Mouse (Mus musculus) megakaryocyte, embryonic 14.5 days (primary cell): Measurements from ENCODE around the gene Mre11a. TPM values are rescaled to one million over a fixed set of nuclear protein-coding genes. Genes with fewer than 3 reads are reported as not detected.

Experiments used
- H3K27me3 ChIP-seq: replicated peaks from 2 replicates; pipeline ENCODE3; 2012; ENCODE audit warnings: inconsistent platforms
- H3K36me3 ChIP-seq: replicated peaks from 2 replicates; pipeline ENCODE3; 2012; ENCODE audit warnings: low read length, inconsistent platforms, mixed read lengths
- H3K4me1 ChIP-seq: 2 replicates; pipeline ENCODE4 v1.6.1; 2012; ENCODE audit warnings: inconsistent platforms
- H3K4me3 ChIP-seq: replicated peaks from 2 replicates; pipeline ENCODE3; 2012; ENCODE audit warnings: moderate library complexity, mild to moderate bottlenecking, inconsistent platforms
- H3K9me3 ChIP-seq: 2 replicates; pipeline ENCODE4 v1.6.1; 2012; ENCODE audit warnings: inconsistent platforms
- FLI1 ChIP-seq: IDR thresholded peaks from 2 replicates; pipeline ENCODE4 v1.6.1; 2012; ENCODE audit warnings: low read length, inconsistent platforms, mixed read lengths
- GATA1 ChIP-seq: IDR thresholded peaks from 3 replicates; pipeline ENCODE4 v1.6.1; 2012; ENCODE audit warnings: mixed read lengths, low read length, inconsistent platforms, borderline replicate concordance
- polyA plus RNA-seq: library from polyadenylated mRNA; stranded (reverse); fragments of >175 nt; gene quantifications from 2 replicates; pipeline ENCODE4 v1.2.3, GENCODE M21; 2012; ENCODE audit warnings: low replicate concordance; ENCODE audit not compliant: insufficient read depth

Mre11a gene
- polyA plus RNA-seq, 1 experiment, result 2.8 TPM

DNA sequence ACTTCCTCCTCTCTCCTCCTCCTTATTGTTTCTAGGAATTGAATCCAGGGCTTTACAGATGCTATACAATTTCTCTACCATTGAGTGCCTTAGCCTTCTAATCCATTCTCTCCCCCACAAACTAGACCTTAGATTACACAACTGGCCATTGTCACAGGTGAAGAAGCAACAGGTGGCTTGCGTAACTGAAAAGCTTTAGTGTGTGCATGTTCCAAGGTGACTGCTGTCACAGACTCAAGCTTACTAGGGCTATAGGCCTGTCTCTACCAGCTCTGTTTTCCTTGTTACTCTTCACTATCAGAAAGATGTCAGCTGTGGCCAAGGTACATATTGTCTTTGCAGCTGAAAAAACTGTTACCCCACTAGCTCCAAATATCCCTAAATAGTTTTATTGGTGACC, 22.3 kb downstream of the Mre11a start:
- Histone ChIP-seq H3K27me3 (no peaks in the 10 kb centered on the region), H3K9me3 (no peaks in the 10 kb centered on the region), H3K4me3 (no peak overlapping the region), H3K4me1 (0 out of 2 replicates have a peak, but pooled peaks cover 4% of the 10 kb centered on the region), H3K36me3 (peaks cover 93% of the 10 kb centered on the region)
- TF ChIP-seq GATA1 (no peak), FLI1 (no peak)

DNA sequence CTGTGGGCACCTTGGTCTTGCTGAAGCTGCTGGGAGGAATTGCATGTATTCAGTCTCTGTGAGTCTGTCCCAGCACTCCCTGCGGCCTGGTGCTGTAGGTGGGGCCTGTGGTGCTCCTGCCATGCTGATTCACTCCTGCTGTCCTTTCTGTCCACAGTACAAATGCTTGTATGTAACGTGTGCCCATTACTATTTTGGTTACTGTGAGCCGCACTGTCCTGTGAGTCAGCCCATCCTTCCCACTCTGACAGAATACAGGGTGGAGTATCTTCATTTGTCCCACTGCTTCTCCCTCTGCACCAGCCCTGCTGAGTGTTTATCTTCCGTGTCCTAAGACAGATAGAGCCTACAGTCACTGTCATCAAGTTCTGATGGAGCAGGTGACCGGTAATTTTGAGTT, 25.7 kb downstream of the Mre11a start:
- Histone ChIP-seq H3K4me1 (peaks cover 10% of the 10 kb centered on the region), H3K36me3 (peaks cover 93% of the 10 kb centered on the region), H3K4me3 (no peak overlapping the region), H3K9me3 (no peaks in the 10 kb centered on the region), H3K27me3 (no peaks in the 10 kb centered on the region)
- TF ChIP-seq FLI1 (no peak), GATA1 (no peak)

DNA sequence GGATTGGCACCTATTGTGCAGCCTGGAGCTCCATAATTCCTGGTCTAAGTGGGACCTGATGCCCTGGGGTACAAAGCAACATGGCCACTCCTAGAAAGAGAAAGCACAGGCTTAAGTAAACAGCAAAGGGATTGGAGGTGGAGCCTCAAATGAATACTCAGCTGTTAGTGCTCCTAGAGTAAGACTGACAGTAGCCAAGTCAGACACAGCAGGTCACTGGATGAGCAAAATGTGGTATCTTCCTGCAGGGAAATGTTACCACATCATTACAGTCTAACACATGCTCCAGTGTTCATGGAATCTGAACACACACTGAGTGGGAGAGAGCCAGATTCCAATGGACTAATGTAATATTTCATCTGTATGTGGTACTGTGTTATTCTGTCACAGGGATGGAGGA, 36.9 kb downstream of the Mre11a start:
- Histone ChIP-seq H3K4me3 (no peak overlapping the region), H3K9me3 (no peaks in the 10 kb centered on the region), H3K4me1 (no peaks in the 10 kb centered on the region), H3K36me3 (peaks cover 93% of the 10 kb centered on the region), H3K27me3 (no peaks in the 10 kb centered on the region)
- TF ChIP-seq FLI1, result no peak
- TF ChIP-seq GATA1, result no peak

DNA sequence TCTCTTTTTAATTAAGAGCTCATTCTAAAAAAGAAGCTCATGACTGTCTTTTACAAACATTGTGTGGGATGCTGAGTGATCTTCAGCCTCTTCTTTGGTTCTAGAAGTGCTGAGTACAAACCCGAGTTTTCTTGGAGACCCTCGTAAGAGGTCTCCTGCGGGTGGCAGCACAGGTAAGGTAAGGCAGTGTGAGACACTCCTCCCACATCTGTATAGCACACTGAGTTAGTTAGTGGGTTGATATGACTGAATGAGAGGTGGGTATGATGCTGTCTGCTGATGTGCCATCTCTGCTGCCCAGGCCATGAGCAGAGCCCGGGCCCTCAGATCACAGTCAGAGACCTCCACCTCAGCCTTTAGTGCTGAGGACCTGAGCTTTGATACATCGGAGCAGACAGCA, 40.4 kb downstream of the Mre11a start:
- H3K36me3 ChIP-seq, result peaks cover 86% of the 10 kb centered on the region
- no peak overlapping the region for H3K4me3 ChIP-seq
- H3K27me3 ChIP-seq, result no peaks in the 10 kb centered on the region
- H3K4me1 ChIP-seq, result peaks cover 7% of the 10 kb centered on the region; the same call in 1 of the 2 replicates
- no peaks in the 10 kb centered on the region for H3K9me3 ChIP-seq
- TF ChIP-seq FLI1 (no peak), GATA1 (no peak)

DNA sequence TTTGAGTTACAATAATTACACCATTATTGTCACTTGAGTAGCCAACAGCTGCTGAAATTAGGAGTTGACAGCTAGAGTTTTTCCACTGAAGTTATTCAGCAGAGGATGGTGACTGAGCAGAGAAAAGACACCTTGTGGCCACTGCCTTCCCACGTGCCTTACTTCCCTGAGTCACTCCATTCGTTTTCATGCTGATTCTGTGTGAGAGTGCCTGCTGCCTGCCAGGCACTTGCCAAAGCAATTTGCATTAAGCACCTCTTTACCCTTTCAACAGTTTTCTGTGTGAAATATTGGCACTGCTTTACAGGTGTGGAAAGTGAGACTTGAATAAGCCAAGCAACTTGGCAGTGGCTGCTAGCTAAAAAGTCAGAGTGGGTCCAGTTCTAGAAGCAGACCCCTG, 43.4 kb downstream of the Mre11a start:
- Histone ChIP-seq H3K36me3 (peaks cover 86% of the 10 kb centered on the region), H3K9me3 (no peaks in the 10 kb centered on the region), H3K27me3 (no peaks in the 10 kb centered on the region), H3K4me1 (peaks cover 7% of the 10 kb centered on the region; the same call in 1 of the 2 replicates), H3K4me3 (no peak overlapping the region)
- TF ChIP-seq FLI1, result no peak
- TF ChIP-seq GATA1, result no peak

DNA sequence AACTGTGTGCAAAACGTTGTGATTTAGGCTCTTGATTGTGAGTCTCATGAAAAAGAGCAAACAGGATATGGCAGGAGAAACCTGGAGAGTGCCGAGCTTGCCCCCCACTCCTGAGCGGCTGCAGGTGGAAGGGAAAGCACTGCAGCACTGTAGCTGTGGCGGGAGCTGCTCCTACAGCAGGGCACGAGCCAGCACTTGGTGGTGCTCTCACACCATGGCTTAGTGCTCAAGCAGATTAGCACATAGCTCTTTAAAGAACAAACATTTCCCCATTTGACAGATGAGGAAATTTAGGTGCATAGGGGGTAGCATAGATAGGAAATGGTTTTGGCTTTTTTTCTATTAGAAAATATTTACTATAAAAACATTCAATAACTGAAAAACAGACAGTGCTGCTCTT, 47.6 kb downstream of the Mre11a start:
- H3K9me3 ChIP-seq, result no peaks in the 10 kb centered on the region
- peaks cover 89% of the 10 kb centered on the region for H3K36me3 ChIP-seq
- no peak overlapping the region for H3K4me3 ChIP-seq
- no peak for TF ChIP-seq FLI1
- no peak for TF ChIP-seq GATA1
- H3K4me1 ChIP-seq, result peaks cover 7% of the 10 kb centered on the region; the same call in 1 of the 2 replicates
- no peaks in the 10 kb centered on the region for H3K27me3 ChIP-seq

DNA sequence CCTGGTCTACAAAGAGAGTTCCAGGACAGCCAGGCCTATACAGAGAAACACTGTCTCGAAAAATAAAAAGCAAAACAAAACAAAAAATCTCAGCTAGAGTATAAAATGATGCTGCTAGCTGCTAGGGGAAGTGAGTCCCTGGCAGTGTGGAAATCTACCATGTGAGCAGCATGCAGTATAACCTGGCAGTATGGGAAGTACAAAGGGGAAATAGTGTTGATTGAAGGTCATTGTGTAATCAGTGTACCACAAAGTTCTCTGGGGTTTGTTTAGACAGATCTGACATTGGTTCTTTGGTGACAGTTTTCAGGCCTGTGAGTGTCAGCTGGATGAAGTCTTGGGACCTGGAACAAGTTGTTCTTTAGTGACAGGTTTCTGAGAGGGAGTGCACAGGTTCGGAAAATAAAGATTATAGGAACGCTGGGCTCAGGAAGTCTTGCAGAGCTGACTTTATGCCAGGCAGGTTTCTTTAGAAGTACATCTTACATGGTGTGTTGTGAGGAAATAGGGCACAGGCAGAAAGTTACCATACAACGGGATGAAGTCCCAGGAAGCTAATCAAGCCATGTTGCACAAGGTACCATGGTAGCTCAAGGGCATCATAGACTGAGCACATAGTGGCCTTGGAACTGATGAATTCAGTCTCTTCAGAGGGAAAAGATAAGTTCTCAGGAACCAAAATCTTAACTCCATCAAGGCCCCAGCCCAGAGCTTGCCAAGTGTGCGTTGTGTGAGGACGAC, 51.1 kb downstream of the Mre11a start:
- H3K27me3 ChIP-seq, result no peaks in the 10 kb centered on the region
- H3K4me1 ChIP-seq, result no peaks in the 10 kb centered on the region
- H3K36me3 ChIP-seq, result peaks cover 71% of the 10 kb centered on the region
- H3K4me3 ChIP-seq, result no peak overlapping the region
- TF ChIP-seq GATA1, result no peak
- H3K9me3 ChIP-seq, result no peaks in the 10 kb centered on the region

DNA sequence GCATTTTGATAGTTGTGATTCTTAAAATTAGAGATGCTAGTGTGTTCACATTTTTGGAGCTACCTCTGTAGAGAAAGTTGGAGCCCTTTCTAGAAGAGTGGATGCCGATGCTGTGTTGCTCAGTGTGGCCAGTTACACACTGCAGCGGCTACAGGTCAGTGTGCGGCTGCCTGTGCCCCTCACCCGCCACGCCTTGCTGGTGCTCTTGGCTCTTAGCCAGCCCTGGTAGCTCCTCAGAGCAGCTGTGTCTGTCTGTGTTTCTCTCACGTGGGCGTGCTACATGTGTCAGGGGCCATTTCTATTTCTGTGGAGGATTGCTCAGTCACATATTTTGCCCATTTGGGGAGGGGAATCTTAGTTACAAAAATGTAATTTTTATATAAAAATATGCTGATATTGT, 55.1 kb downstream of the Mre11a start:
- Histone ChIP-seq H3K9me3 (no peaks in the 10 kb centered on the region), H3K36me3 (peaks cover 38% of the 10 kb centered on the region), H3K4me3 (no peak overlapping the region), H3K27me3 (no peaks in the 10 kb centered on the region), H3K4me1 (peaks cover 5% of the 10 kb centered on the region; the same call in 1 of the 2 replicates)
- TF ChIP-seq FLI1 (no peak), GATA1 (no peak)

DNA sequence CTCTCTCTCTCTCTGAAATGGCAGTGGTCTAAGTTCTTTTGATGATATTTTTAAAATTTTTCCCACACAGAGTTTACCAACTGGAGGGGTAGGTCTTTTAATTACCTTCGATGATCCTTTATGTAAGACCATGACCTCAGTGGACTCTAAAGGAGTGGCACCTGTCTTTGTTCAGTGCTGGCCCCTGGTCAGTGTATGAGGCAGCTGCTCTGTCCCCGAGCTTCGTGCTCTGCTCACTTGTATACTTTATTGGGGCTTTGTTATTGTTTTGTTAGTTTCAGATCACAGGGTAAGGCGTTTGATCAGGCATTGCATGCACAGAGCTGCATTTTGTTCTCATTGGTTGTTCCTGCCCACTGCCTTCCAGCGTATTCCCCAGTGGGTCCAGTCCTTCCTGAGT, 55.5 kb downstream of the Mre11a start:
- Histone ChIP-seq H3K27me3 (no peaks in the 10 kb centered on the region), H3K36me3 (peaks cover 34% of the 10 kb centered on the region), H3K4me3 (no peak overlapping the region), H3K9me3 (no peaks in the 10 kb centered on the region), H3K4me1 (peaks cover 5% of the 10 kb centered on the region; the same call in 1 of the 2 replicates)
- TF ChIP-seq GATA1 (no peak), FLI1 (no peak)

DNA sequence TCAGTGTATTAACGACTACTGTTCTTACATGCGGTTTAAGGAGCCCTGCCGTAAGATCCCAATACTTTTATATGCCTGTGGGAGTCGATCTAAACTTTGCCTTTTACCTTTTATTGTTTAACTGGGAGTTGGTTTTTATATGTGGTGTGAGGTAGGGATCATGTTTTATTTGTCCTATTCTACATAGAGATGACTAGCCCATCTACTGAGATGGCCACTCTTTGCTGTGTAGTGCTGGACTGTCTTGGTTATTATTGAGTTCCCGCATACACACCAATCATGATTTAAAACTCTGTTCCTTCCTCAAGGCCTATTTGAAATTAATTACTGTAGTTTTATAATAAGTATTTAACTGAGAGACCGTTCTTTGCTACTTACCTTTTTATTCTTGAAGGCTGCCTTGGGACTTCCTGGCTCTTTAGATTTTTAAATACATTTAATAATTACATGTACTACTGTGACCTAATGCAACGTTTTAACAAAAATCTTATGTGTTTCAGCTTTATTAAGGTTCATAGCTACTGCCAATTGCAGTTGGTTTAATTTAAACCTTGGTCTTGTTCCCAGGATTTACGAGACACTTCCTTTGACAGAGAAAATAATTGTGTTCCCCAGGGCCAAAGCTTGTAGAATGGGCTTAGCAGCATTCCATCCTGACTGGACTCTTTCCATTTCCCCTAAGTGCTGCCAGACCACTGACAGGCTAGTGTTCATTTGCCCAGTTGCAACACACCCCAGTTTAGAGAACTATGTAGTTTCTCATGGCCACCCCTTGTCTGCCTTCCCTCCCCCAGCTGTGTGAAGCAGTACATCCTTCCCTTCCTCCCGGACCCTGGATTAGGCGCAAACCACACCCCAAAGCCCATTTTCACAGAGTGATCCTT, 57.7 kb downstream of the Mre11a start:
- TF ChIP-seq GATA1, result no peak
- TF ChIP-seq FLI1, result no peak
- Histone ChIP-seq H3K4me1 (peaks cover 5% of the 10 kb centered on the region; the same call in 1 of the 2 replicates), H3K9me3 (no peaks in the 10 kb centered on the region)

More for the DNA sequence above, 57.7 kb downstream of the Mre11a start:
- Histone ChIP-seq H3K4me3 (no peak overlapping the region), H3K27me3 (no peaks in the 10 kb centered on the region), H3K36me3 (peaks cover 17% of the 10 kb centered on the region)
